ENCODE assay signal across 45 mouse cellular contexts in genomic region chr8:113652450-113652849, GRCm38 (mm10). TPM values are rescaled to one million over a fixed set of nuclear protein-coding genes. Genes with fewer than 3 reads are reported as not detected.
"Had no signal": no experiment of that assay in that cellular context is flagged by ENCODE, and none has a peak within 500 bp of the region (broad histone marks: within the 10 kb centered on the region; RNA-seq: fewer than 3 reads in every experiment).

No protein-coding gene starts in this region.

- H3K27ac ChIP-seq: heart, embryonic 10.5 days; heart, embryonic 13.5 days; heart, embryonic 15.5 days; hindbrain, embryonic 10.5 days; hindbrain, embryonic 12.5 days; hindbrain, embryonic 13.5 days; hindbrain, embryonic 14.5 days; hindbrain, embryonic 15.5 days; hindbrain, postnatal 0 days; intestine, embryonic 15.5 days; kidney, embryonic 15.5 days; kidney, postnatal 0 days; layer of hippocampus, adult 2 months; left cerebral cortex, adult 2 months had no signal

- H3K27me3 ChIP-seq: heart, embryonic 13.5 days; heart, embryonic 15.5 days; hindbrain, embryonic 12.5 days; hindbrain, embryonic 13.5 days; hindbrain, embryonic 15.5 days; intestine, embryonic 15.5 days; kidney, embryonic 15.5 days had no signal

- ATAC-seq: hindbrain, embryonic 16.5 days; hindbrain, postnatal 0 days; inflammation-experienced regulatory T-cells, adult 6 months; intestine, embryonic 15.5 days; intestine, embryonic 16.5 days; intestine, postnatal 0 days had no signal

- H3K9ac ChIP-seq: heart, embryonic 12.5 days; heart, embryonic 13.5 days; heart, embryonic 15.5 days; hindbrain, embryonic 12.5 days; hindbrain, embryonic 13.5 days; hindbrain, embryonic 14.5 days; hindbrain, embryonic 15.5 days; intestine, embryonic 15.5 days; kidney, embryonic 15.5 days had no signal

- H3K4me1 ChIP-seq: heart, embryonic 10.5 days; heart, embryonic 12.5 days; heart, embryonic 13.5 days; heart, embryonic 15.5 days; hindbrain, embryonic 10.5 days; hindbrain, embryonic 12.5 days; hindbrain, embryonic 13.5 days; hindbrain, embryonic 15.5 days; intestine, embryonic 15.5 days; kidney, embryonic 15.5 days had no signal

- H3K36me3 ChIP-seq: heart, embryonic 10.5 days; heart, embryonic 12.5 days; heart, embryonic 13.5 days; heart, embryonic 15.5 days; hindbrain, embryonic 10.5 days; hindbrain, embryonic 12.5 days; hindbrain, embryonic 13.5 days; hindbrain, embryonic 15.5 days; intestine, embryonic 15.5 days; kidney, embryonic 15.5 days had no signal

- DNase-seq: heart, postnatal 10 days; heart, postnatal 36 days; heart, postnatal 4 days; kidney, adult 11 months; kidney, adult 18-20 months; kidney, adult 2 months; kidney, adult 8-10 months; kidney, adult 9 months; kidney, postnatal 10 days; kidney, postnatal 14 days; kidney, postnatal 25 days; kidney, postnatal 36 days; kidney, postnatal 4 days; layer of hippocampus, adult 9-11 months; layer of hippocampus, postnatal 36 days had no signal

- H3K4me2 ChIP-seq: heart, embryonic 11.5 days; heart, embryonic 12.5 days; heart, embryonic 13.5 days; heart, embryonic 15.5 days; hindbrain, embryonic 12.5 days; hindbrain, embryonic 13.5 days; hindbrain, embryonic 14.5 days; hindbrain, embryonic 15.5 days; intestine, embryonic 15.5 days; kidney, embryonic 15.5 days had no signal

- H3K4me3 ChIP-seq: heart, embryonic 10.5 days; heart, embryonic 12.5 days; heart, embryonic 13.5 days; heart, embryonic 15.5 days; hindbrain, embryonic 10.5 days; hindbrain, embryonic 12.5 days; hindbrain, embryonic 13.5 days; hindbrain, embryonic 15.5 days; intestine, embryonic 15.5 days; kidney, embryonic 15.5 days; layer of hippocampus, adult 2 months; left cerebral cortex, adult 2 months had no signal

- H3K9me3 ChIP-seq: heart, embryonic 10.5 days; heart, embryonic 12.5 days; heart, embryonic 13.5 days; heart, embryonic 15.5 days; hindbrain, embryonic 10.5 days; hindbrain, embryonic 12.5 days; hindbrain, embryonic 13.5 days; hindbrain, embryonic 15.5 days; intestine, embryonic 15.5 days; kidney, embryonic 15.5 days had no signal

RNA-seq across cellular contexts. Expression of gene Syce1l, which starts 9.4 kb away (rescaled TPM):
- total RNA-seq: heart, postnatal 10 days; heart, postnatal 25 days; heart, postnatal 36 days; heart, postnatal 4 days; hematopoietic stem cell, adult 5-6 weeks; hindbrain, postnatal 0 days; layer of hippocampus, postnatal 36 days had no signal
- polyA plus RNA-seq: heart, embryonic 10.5 days; heart, embryonic 11.5 days; heart, embryonic 12.5 days; heart, embryonic 13.5 days; heart, embryonic 14.5 days; heart, embryonic 15.5 days; heart, embryonic 16.5 days; heart, postnatal 0 days; hindbrain, embryonic 10.5 days; hindbrain, embryonic 11.5 days; hindbrain, embryonic 13.5 days; hindbrain, embryonic 14.5 days; hindbrain, postnatal 0 days; inflammation-experienced regulatory T-cells, adult 6 months; intestine, embryonic 14.5 days; intestine, embryonic 15.5 days; intestine, embryonic 16.5 days; intestine, postnatal 0 days; kidney, embryonic 14.5 days; kidney, embryonic 15.5 days; kidney, embryonic 16.5 days; kidney, postnatal 0 days; large intestine, adult 2 months had no signal
